Mouse (Mus musculus) myocyte (in vitro differentiated cells): ENCODE measurements around the gene Aurkaip1. TPM values are rescaled to one million over a fixed set of nuclear protein-coding genes. Genes with fewer than 3 reads are reported as not detected.

ENCODE experiments used
- H3K27me3 ChIP-seq: one replicate; pipeline ENCODE4 v1.6.1; 2011; ENCODE audit not compliant: control insufficient read depth, insufficient read depth, insufficient read length
- H3K36me3 ChIP-seq: one replicate; pipeline ENCODE4 v1.6.1; 2011; ENCODE audit not compliant: control insufficient read depth, insufficient read depth
- H3K4me2 ChIP-seq: one replicate; pipeline ENCODE4 v1.6.1; 2011; ENCODE audit warnings: low read depth, control low read depth
- H3K4me3 ChIP-seq: one replicate; pipeline ENCODE4 v1.5.1; 2011; ENCODE audit warnings: mild to moderate bottlenecking, control low read depth, moderate library complexity
- H3K79me2 ChIP-seq: one replicate; pipeline ENCODE4 v1.6.1; 2011; ENCODE audit not compliant: control insufficient read depth, insufficient read depth
- H3ac ChIP-seq: one replicate; pipeline ENCODE4 v1.6.1; 2011; ENCODE audit not compliant: control insufficient read depth, insufficient read length
- CEBPB ChIP-seq: IDR thresholded peaks from 2 replicates; pipeline ENCODE4 v1.6.1; 2011; ENCODE audit warnings: mild to moderate bottlenecking, moderate library complexity; ENCODE audit not compliant: poor library complexity, insufficient read depth, severe bottlenecking
- E2F4 ChIP-seq: IDR thresholded peaks from one replicate; pipeline ENCODE4 v1.6.1; 2011; ENCODE audit warnings: mild to moderate bottlenecking, control low read depth, moderate library complexity; ENCODE audit not compliant: insufficient read depth
- MAX ChIP-seq: IDR thresholded peaks from one replicate; pipeline ENCODE4 v1.6.1; 2011; ENCODE audit warnings: low read depth, mild to moderate bottlenecking, control low read depth
- MYOD1 ChIP-seq, 3 experiments: IDR thresholded peaks; one replicate each; pipeline ENCODE4 v1.6.1; 2011; ENCODE audit warnings: control low read depth in 2 of 3, low read depth in 2 of 3, mild to moderate bottlenecking in 2 of 3, moderate library complexity in 1 of 3; ENCODE audit not compliant: insufficient read length in 2 of 3, control insufficient read depth in 1 of 3
- MYOG ChIP-seq, 3 experiments: IDR thresholded peaks; one replicate each; pipeline ENCODE4 v1.6.1; 2011; ENCODE audit warnings: control low read depth in 2 of 3, low read depth in 2 of 3, mild to moderate bottlenecking in 2 of 3; ENCODE audit not compliant: insufficient read length in 2 of 3, control insufficient read depth in 1 of 3, insufficient read depth in 1 of 3
- POLR2A ChIP-seq: IDR thresholded peaks from one replicate; pipeline ENCODE4 v1.6.1; 2011; ENCODE audit warnings: low read depth, mild to moderate bottlenecking, control low read depth, moderate library complexity; ENCODE audit not compliant: insufficient read length
- POLR2AphosphoS2 ChIP-seq: IDR thresholded peaks from one replicate; pipeline ENCODE4 v1.6.1; 2011; ENCODE audit warnings: low read depth, control low read depth; ENCODE audit not compliant: insufficient read length
- REST ChIP-seq: IDR thresholded peaks from one replicate; pipeline ENCODE4 v1.6.1; 2011; ENCODE audit warnings: mild to moderate bottlenecking, control low read depth, moderate library complexity; ENCODE audit not compliant: insufficient read depth, insufficient read length
- SRF ChIP-seq: IDR thresholded peaks from one replicate; pipeline ENCODE4 v1.6.1; 2011; ENCODE audit warnings: low read depth; ENCODE audit not compliant: control insufficient read depth, insufficient read length
- TCF12 ChIP-seq: IDR thresholded peaks from one replicate; pipeline ENCODE4 v1.6.1; 2011; ENCODE audit warnings: mild to moderate bottlenecking, control low read depth; ENCODE audit not compliant: poor library complexity, insufficient read depth, severe bottlenecking
- TCF3 ChIP-seq: IDR thresholded peaks from one replicate; pipeline ENCODE4 v1.6.1; 2011; ENCODE audit warnings: low read depth, control low read depth; ENCODE audit not compliant: insufficient read length
- USF1 ChIP-seq: IDR thresholded peaks from one replicate; pipeline ENCODE4 v1.6.1; 2011; ENCODE audit warnings: low read depth, mild to moderate bottlenecking, control low read depth, moderate library complexity
- polyA plus RNA-seq: library from polyadenylated mRNA; unstranded; fragments of >200 nt; fragmentation: generic; extraction: Trizol; gene quantifications from one replicate; pipeline ENCODE4 v1.2.1, GENCODE M21; 2012; ENCODE audit warnings: missing spikeins

Gene Aurkaip1
- polyA plus RNA-seq, 1 experiment, result 152 TPM

- peak overlapping the region; percentile 28 for H3ac ChIP-seq
- peak overlapping the region; percentile 80 for H3K4me3 ChIP-seq
- no peaks in the 10 kb centered on the region for H3K27me3 ChIP-seq
- peak overlapping the region; percentile 100 for H3K4me2 ChIP-seq
- TF ChIP-seq MYOD1 (IDR thresholded peaks at IDR 0.05; ENCODE audit: control insufficient read depth in 1 of 3, insufficient read length in 2 of 3, low read depth in 2 of 3) (peak in 2 of 3 experiments; percentile 20 to 51), MAX (no peak), USF1 (no peak), SRF (no peak), TCF3 (no peak), MYOG (IDR thresholded peaks at IDR 0.05; ENCODE audit: control insufficient read depth in 1 of 3, insufficient read depth in 1 of 3, insufficient read length in 2 of 3, low read depth in 2 of 3) (peak in 2 of 3 experiments; percentile 15 to 66), E2F4 (no peak)
- H3K79me2 ChIP-seq, result peaks cover 45% of the 10 kb centered on the region
- peaks cover 2% of the 10 kb centered on the region for H3K36me3 ChIP-seq
Observed at GRCm38 (mm10) chr4:155847591-155848352, 16.7 kb downstream of the Aurkaip1 start.

DNA sequence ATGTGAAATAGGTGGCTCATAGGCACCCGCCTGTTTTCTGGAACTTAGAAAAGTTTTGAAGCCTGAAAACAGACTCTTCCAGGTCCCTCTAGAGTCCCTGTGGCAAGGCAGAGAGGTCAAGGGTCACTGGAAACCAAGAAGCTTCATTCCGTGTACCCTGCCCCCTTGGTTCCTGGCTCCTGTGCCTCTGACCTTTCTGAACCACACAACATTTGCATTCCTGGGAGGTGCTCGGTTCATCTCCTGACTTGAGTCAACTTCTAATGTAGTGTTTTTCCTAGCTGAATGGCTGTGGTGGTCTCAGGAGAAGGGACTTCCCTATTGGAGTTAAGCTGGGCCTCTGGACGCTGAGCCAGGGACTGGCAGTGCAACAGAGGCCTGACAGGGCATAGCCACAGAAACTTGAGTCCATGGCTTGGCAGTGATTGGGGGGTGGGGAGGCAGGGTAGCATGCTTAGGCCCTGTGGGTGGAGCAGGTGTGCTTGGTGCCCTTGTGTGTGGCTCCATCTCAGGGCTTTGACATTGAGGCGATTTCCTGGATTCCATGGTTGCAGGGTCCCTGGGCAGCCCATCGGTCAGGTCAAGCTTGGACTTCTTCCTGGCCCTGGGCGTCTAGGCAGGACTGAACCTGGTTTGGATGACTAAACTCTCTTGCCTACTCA is 17.5 kb downstream of the Aurkaip1 start:
- H3K36me3 ChIP-seq, result no peaks in the 10 kb centered on the region
- H3K4me2 ChIP-seq, result peak overlapping the region; percentile 100
- TF ChIP-seq MYOD1 (IDR thresholded peaks at IDR 0.05; ENCODE audit: control insufficient read depth in 1 of 3, insufficient read length in 2 of 3, low read depth in 2 of 3), result peak in 2 of 3 experiments; percentile 59 to 93
- peak in 2 of 3 experiments; percentile 34 to 86 for TF ChIP-seq MYOG (IDR thresholded peaks at IDR 0.05; ENCODE audit: control insufficient read depth in 1 of 3, insufficient read depth in 1 of 3, insufficient read length in 2 of 3, low read depth in 2 of 3)
- no peak for TF ChIP-seq USF1
- peak overlapping the region; percentile 28 for H3ac ChIP-seq
- peak overlapping the region; percentile 80 for H3K4me3 ChIP-seq
- H3K27me3 ChIP-seq, result no peaks in the 10 kb centered on the region
- peaks cover 45% of the 10 kb centered on the region for H3K79me2 ChIP-seq

DNA sequence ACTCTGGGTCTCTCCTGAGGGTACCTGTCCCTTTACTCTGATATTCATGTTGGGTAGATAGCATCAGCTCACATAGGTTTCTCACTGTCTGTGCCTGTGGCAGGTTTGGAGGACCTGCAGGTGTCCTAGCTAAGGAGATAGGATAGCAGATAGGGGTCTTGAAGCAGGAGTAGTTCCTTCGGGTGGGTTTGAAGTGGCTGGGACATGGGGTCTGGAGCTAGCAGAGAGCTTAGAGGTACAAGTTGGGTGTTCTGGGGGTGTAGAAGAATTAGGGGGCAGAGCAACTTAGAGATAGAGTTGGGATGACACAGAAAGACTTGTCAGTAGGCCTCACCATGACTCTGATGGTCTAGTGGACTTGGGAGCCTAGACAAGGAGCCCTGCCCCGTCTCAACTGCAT is 18.3 kb downstream of the Aurkaip1 start:
- no peak for TF ChIP-seq POLR2AphosphoS2
- no peak for TF ChIP-seq TCF12
- TF ChIP-seq MYOG (IDR thresholded peaks at IDR 0.05; ENCODE audit: control insufficient read depth in 1 of 3, insufficient read depth in 1 of 3, insufficient read length in 2 of 3, low read depth in 2 of 3), result no peak
- no peak for TF ChIP-seq E2F4
- no peak overlapping the region for H3ac ChIP-seq
- peak overlapping the region; percentile 100 for H3K4me2 ChIP-seq
- H3K36me3 ChIP-seq, result no peaks in the 10 kb centered on the region
- no peaks in the 10 kb centered on the region for H3K27me3 ChIP-seq
- H3K79me2 ChIP-seq, result peaks cover 45% of the 10 kb centered on the region
- peak overlapping the region; percentile 80 for H3K4me3 ChIP-seq

DNA sequence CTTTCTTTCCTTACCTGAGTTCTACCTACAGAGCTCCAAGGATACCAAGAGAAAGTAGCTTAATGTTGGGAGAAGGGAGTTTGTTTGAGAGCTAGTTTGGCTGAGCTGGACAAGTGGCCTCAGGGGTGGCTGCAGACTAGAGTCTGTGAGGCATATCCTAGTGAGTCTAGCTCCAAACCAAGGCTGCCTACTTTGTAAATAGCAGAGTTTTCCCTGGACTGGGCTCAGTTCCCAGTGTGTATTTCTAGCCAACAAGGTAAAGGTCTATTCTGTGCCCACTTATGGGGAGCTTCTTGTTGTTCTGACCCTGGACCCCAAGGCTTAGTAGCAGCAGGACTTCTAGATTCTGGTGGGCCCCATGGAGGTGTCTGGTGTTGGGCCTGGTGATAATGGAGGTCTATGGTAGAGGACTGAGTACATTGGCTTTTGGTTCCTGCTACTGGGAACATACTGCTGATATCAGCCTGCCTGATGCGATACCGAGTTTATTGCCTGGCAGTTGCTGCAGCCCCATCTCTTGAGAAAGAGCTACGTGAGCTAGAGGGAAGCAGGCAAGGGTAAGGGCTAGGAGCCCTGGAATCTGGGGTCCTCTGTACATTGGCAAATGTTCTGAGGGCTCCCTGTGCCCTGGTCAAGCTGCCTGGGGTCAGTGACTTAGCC is 18.9 kb downstream of the Aurkaip1 start:
- TF ChIP-seq POLR2AphosphoS2 (no peak), MYOD1 (IDR thresholded peaks at IDR 0.05; ENCODE audit: control insufficient read depth in 1 of 3, insufficient read length in 2 of 3, low read depth in 2 of 3) (no peak), CEBPB (no peak), SRF (no peak), MYOG (IDR thresholded peaks at IDR 0.05; ENCODE audit: control insufficient read depth in 1 of 3, insufficient read depth in 1 of 3, insufficient read length in 2 of 3, low read depth in 2 of 3) (no peak), REST (no peak), TCF12 (no peak), MAX (no peak), POLR2A (no peak), USF1 (no peak), E2F4 (no peak), TCF3 (no peak)
- Histone ChIP-seq H3K4me2 (peak overlapping the region; percentile 100), H3ac (no peak overlapping the region), H3K4me3 (no peak overlapping the region), H3K36me3 (no peaks in the 10 kb centered on the region), H3K79me2 (peaks cover 45% of the 10 kb centered on the region), H3K27me3 (no peaks in the 10 kb centered on the region)

- Histone ChIP-seq H3ac (no peak overlapping the region), H3K4me3 (no peak overlapping the region), H3K79me2 (peaks cover 45% of the 10 kb centered on the region), H3K4me2 (peak overlapping the region; percentile 34), H3K27me3 (no peaks in the 10 kb centered on the region), H3K36me3 (no peaks in the 10 kb centered on the region)
- no peak for TF ChIP-seq MYOD1 (IDR thresholded peaks at IDR 0.05; ENCODE audit: control insufficient read depth in 1 of 3, insufficient read length in 2 of 3, low read depth in 2 of 3)
- no peak for TF ChIP-seq MYOG (IDR thresholded peaks at IDR 0.05; ENCODE audit: control insufficient read depth in 1 of 3, insufficient read depth in 1 of 3, insufficient read length in 2 of 3, low read depth in 2 of 3)
- TF ChIP-seq TCF3, result no peak
- TF ChIP-seq CEBPB, result no peak
- TF ChIP-seq SRF, result no peak
Observed at GRCm38 (mm10) chr4:155851368-155851767, 20.3 kb downstream of the Aurkaip1 start.
